Mouse (Mus musculus): ENCODE results near the gene Fam107b. TPM values are rescaled to one million over a fixed set of nuclear protein-coding genes. Genes with fewer than 3 reads are reported as not detected.
A peak's percentile ranks its signal among the peaks of the same experiment; 100 is the strongest.

Gene Fam107b
- 0.32 and 2.1 TPM in 2 replicates for polyA plus RNA-seq (2012)

GRCm38 (mm10) chr2:3570186-3570585 lies at the start of gene Fam107b:
TSS of gene Fam107b (plus strand) at chr2:3570488.
- TF ChIP-seq GATA1 (IDR thresholded peaks at IDR 0.05; ENCODE audit: low read length): no peak

DNA sequence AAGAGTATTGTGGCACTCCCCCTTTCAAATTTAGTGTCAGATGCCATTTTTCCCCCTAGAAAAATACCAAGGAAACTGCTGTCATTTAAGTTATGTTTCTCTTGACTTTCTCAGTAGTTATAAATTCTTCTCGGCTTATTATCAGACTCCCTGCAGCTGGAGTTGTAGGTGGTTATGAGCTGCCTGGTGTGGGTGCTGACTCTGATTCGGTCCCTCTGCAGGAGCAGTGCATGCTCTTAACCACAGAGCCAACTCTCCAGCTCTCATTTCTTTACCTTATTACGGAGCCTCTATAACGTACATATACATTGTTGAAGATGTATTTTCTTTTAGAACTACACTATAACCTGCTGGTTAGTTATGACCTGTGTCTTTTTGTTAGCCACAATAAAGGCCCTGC lies 47.7 kb upstream of the Fam107b start:
- no peak for TF ChIP-seq GATA1 (IDR thresholded peaks at IDR 0.05; ENCODE audit: low read length)

DNA sequence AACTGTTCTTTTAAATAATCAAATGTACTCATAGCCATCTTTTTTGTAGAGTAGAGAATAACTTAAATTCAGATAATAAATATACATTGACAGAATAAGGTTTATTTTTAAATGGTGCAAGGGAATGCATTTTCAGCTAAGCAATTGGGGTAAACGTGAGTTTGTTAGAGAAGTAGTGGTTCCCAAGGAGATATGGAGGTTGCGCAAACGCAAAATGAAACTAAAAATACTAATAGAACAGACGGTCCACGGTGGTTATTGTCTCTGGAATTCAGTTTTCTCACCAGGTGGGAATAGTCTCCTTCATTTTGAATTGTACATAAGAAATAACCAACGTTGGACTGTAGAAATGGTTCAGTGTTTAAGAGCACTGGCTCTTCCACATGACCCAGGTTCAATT lies 44.0 kb upstream of the Fam107b start:
- no peak for TF ChIP-seq GATA1 (IDR thresholded peaks at IDR 0.05; ENCODE audit: low read length)

GRCm38 (mm10) chr2:3541307-3542079 lies 28.8 kb upstream of the Fam107b start:
- no peak for TF ChIP-seq GATA1 (IDR thresholded peaks at IDR 0.05; ENCODE audit: low read length)

- peak; percentile 54 for TF ChIP-seq GATA1 (IDR thresholded peaks at IDR 0.05; ENCODE audit: low read length)
Observed at GRCm38 (mm10) chr2:3546055-3546454, 24.2 kb upstream of the Fam107b start.

GRCm38 (mm10) chr2:3546588-3546987 lies 23.7 kb upstream of the Fam107b start:
- TF ChIP-seq GATA1 (IDR thresholded peaks at IDR 0.05; ENCODE audit: low read length): no peak

GRCm38 (mm10) chr2:3570606-3571005 lies 318 bp downstream of the Fam107b start:
- no peak for TF ChIP-seq GATA1 (IDR thresholded peaks at IDR 0.05; ENCODE audit: low read length)

DNA sequence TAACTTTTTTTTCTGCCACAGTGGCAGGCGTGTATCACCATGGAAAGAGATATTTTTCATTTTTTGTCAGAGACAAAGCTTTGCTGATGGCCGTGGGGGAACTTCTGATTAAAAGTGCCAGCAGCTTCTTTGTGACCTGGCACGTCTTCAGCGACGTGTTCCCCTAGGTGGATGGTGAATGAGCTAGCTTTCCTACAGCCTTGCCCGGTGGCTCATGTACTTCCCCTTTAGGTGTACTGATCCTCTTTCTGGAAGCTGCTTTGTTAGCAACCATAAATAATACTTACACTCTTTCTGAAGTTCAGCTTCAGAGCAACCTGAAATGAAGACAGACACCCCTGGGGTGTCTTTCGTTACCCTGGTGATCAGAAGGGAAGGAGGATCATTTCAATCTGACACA lies 3.6 kb downstream of the Fam107b start:
- no peak for TF ChIP-seq GATA1 (IDR thresholded peaks at IDR 0.05; ENCODE audit: low read length)

DNA sequence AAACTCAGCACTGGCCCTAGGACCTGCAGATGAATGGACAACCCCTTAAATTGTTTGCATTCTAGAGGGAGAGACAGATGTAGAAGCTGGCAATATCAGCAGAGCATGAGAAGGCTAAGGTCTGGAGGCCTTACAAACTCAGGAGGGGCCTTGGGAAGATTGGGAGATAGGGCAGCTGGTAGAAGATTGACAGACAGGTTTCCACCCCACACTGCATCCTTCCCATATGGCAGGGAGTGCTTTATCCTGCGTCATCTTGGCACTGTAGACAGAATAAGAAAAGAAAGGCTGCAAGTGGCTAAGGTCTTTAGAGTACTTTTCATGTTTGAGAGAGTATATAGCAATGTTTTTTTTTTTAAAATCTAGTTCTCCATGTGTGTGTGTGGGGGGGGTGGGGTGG lies 4.9 kb downstream of the Fam107b start:
- TF ChIP-seq GATA1 (IDR thresholded peaks at IDR 0.05; ENCODE audit: low read length): no peak

GRCm38 (mm10) chr2:3576346-3576745 lies 6.1 kb downstream of the Fam107b start:
- no peak for TF ChIP-seq GATA1 (IDR thresholded peaks at IDR 0.05; ENCODE audit: low read length)

- TF ChIP-seq GATA1 (IDR thresholded peaks at IDR 0.05; ENCODE audit: low read length): no peak
Observed at GRCm38 (mm10) chr2:3577216-3577615, 6.9 kb downstream of the Fam107b start.

DNA sequence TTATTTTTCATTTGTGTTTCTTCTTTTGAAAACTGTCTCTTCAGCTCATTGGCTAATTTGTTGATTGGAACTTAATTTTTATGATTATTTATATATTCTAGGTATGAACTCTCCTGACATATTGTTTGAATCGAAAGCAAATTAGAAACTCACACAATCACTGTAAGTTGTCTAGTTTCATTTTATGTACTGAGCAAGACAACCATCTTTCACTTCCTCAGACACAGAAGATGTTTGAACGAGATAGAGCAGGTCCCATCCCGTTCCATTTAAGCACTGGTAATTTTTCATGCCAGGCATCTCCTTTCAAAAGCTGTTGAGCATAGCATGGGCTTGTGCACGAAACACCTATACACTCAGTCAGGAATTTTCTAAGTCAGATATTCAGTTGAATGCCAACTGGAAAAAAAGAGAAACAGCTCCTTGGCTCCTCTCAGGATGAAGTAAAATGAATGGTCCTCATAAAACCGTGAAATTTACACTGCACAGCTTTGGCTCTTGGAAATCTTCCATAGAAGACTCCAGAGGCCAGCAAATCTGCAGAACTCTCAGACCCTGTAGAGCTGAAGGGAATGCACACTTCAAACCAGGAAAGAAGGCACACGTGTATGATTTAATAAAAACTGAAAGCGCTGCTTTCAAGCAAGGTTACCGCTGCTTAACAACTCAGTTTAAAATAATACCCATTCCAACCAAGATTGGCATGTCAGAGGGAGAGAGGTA lies 8.1 kb downstream of the Fam107b start:
- no peak for TF ChIP-seq GATA1 (IDR thresholded peaks at IDR 0.05; ENCODE audit: low read length)

- no peak for TF ChIP-seq GATA1 (IDR thresholded peaks at IDR 0.05; ENCODE audit: low read length)
Observed at GRCm38 (mm10) chr2:3579316-3579902, 9.1 kb downstream of the Fam107b start.

DNA sequence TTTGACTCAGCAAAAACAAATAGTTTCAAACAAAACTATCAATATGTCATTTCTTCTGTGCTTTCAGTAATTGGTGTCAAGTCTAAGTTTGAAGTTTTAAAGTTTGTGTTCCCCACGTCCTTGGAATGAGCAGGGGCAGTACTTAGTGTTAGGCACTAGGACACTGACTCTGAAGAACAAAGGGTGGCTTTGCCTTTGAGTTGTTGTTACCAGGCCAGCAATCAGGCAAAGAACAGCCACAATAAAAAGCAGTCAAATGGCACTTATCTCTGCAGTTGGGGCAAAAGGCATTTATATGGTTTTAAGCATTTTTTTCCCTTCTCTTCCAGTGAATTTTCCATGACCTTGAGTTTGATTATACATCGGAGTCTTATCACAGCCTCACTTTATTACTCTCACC lies 12.5 kb downstream of the Fam107b start:
- no peak for TF ChIP-seq GATA1 (IDR thresholded peaks at IDR 0.05; ENCODE audit: low read length)

GRCm38 (mm10) chr2:3585231-3585783 lies 15.0 kb downstream of the Fam107b start:
- TF ChIP-seq GATA1 (IDR thresholded peaks at IDR 0.05; ENCODE audit: low read length): no peak

Data from G1E-ER4 (cell line).